Mouse (Mus musculus): ENCODE results near the gene Mdm2. TPM values are rescaled to one million over a fixed set of nuclear protein-coding genes. Genes with fewer than 3 reads are reported as not detected.
"Not testable (repeated sequence)": the region's sequence is repeated elsewhere in the genome, so short reads cannot be mapped to it uniquely, and the experiment has no call there.

Gene Mdm2
- polyA plus RNA-seq, 1 experiment, result 55.7 TPM

- 76% methylated on average over 13 of the region's 13 CpGs for WGBS
- no peak overlapping the region for H3K4me3 ChIP-seq (replicated peaks; ENCODE audit: control insufficient read depth, low read depth, low read length)
- TF ChIP-seq POLR2A (IDR thresholded peaks at IDR 0.05; ENCODE audit: borderline replicate concordance, control insufficient read depth, low read depth, low read length) (no peak), CTCF (IDR thresholded peaks at IDR 0.05; ENCODE audit: control insufficient read depth, insufficient read depth, low read length) (no peak)
- no peaks in the 10 kb centered on the region for H3K4me1 ChIP-seq (ENCODE audit: control insufficient read depth, insufficient read depth, low read length)
- no peak overlapping the region for H3K27ac ChIP-seq (ENCODE audit: control insufficient read depth, insufficient read depth, low read depth, low read length, poor library complexity)
Measured at GRCm38 (mm10) chr10:117738140-117738921, 27.8 kb upstream of the Mdm2 start.

- H3K27ac ChIP-seq (ENCODE audit: control insufficient read depth, insufficient read depth, low read depth, low read length, poor library complexity); H3K4me1 ChIP-seq (ENCODE audit: control insufficient read depth, insufficient read depth, low read length); H3K4me3 ChIP-seq (replicated peaks; ENCODE audit: control insufficient read depth, low read depth, low read length): not testable (repeated sequence)
- 89% methylated on average over 8 of the region's 8 CpGs for WGBS
Measured at GRCm38 (mm10) chr10:117737498-117737897, 26.9 kb upstream of the Mdm2 start.

- WGBS, result 78% methylated on average over 4 of the region's 4 CpGs
- Histone ChIP-seq H3K27ac (ENCODE audit: control insufficient read depth, insufficient read depth, low read depth, low read length, poor library complexity) (no peak overlapping the region), H3K4me3 (replicated peaks; ENCODE audit: control insufficient read depth, low read depth, low read length) (no peak overlapping the region), H3K4me1 (ENCODE audit: control insufficient read depth, insufficient read depth, low read length) (no peaks in the 10 kb centered on the region)
- TF ChIP-seq POLR2A (IDR thresholded peaks at IDR 0.05; ENCODE audit: borderline replicate concordance, control insufficient read depth, low read depth, low read length) (no peak), CTCF (IDR thresholded peaks at IDR 0.05; ENCODE audit: control insufficient read depth, insufficient read depth, low read length) (no peak)
Measured at GRCm38 (mm10) chr10:117737075-117737474, 26.5 kb upstream of the Mdm2 start.

- H3K27ac ChIP-seq (ENCODE audit: control insufficient read depth, insufficient read depth, low read depth, low read length, poor library complexity), result no peak overlapping the region
- WGBS, result 85% methylated on average over 5 of the region's 5 CpGs
- TF ChIP-seq POLR2A (IDR thresholded peaks at IDR 0.05; ENCODE audit: borderline replicate concordance, control insufficient read depth, low read depth, low read length) (no peak), CTCF (IDR thresholded peaks at IDR 0.05; ENCODE audit: control insufficient read depth, insufficient read depth, low read length) (no peak)
Measured at GRCm38 (mm10) chr10:117736573-117736972, 26.0 kb upstream of the Mdm2 start.

GRCm38 (mm10) chr10:117735396-117735795 lies 24.8 kb upstream of the Mdm2 start:
- H3K27ac ChIP-seq (ENCODE audit: control insufficient read depth, insufficient read depth, low read depth, low read length, poor library complexity); H3K4me3 ChIP-seq (replicated peaks; ENCODE audit: control insufficient read depth, low read depth, low read length); H3K4me1 ChIP-seq (ENCODE audit: control insufficient read depth, insufficient read depth, low read length): not testable (repeated sequence)
- 88% methylated on average over 12 of the region's 12 CpGs for WGBS

More at GRCm38 (mm10) chr10:117736573-117736972, 26.0 kb upstream of the Mdm2 start:
- no peak overlapping the region for H3K4me3 ChIP-seq (replicated peaks; ENCODE audit: control insufficient read depth, low read depth, low read length)
- H3K4me1 ChIP-seq (ENCODE audit: control insufficient read depth, insufficient read depth, low read length), result no peaks in the 10 kb centered on the region; the same call in 1 of the 2 replicates

GRCm38 (mm10) chr10:117734104-117734852 lies 23.7 kb upstream of the Mdm2 start:
- H3K4me1 ChIP-seq (ENCODE audit: control insufficient read depth, insufficient read depth, low read length); H3K27ac ChIP-seq (ENCODE audit: control insufficient read depth, insufficient read depth, low read depth, low read length, poor library complexity); H3K4me3 ChIP-seq (replicated peaks; ENCODE audit: control insufficient read depth, low read depth, low read length): not testable (repeated sequence)
- WGBS, result 71% methylated on average over 9 of the region's 10 CpGs

GRCm38 (mm10) chr10:117733626-117734025 lies 23.1 kb upstream of the Mdm2 start:
- not testable (repeated sequence) for H3K4me1 ChIP-seq (ENCODE audit: control insufficient read depth, insufficient read depth, low read length); H3K4me3 ChIP-seq (replicated peaks; ENCODE audit: control insufficient read depth, low read depth, low read length); H3K27ac ChIP-seq (ENCODE audit: control insufficient read depth, insufficient read depth, low read depth, low read length, poor library complexity)
- WGBS, result 70% methylated on average over 8 of the region's 8 CpGs

- TF ChIP-seq CTCF (IDR thresholded peaks at IDR 0.05; ENCODE audit: control insufficient read depth, insufficient read depth, low read length) (no peak), POLR2A (IDR thresholded peaks at IDR 0.05; ENCODE audit: borderline replicate concordance, control insufficient read depth, low read depth, low read length) (no peak)
Measured at GRCm38 (mm10) chr10:117732962-117733592, 22.5 kb upstream of the Mdm2 start.

More at GRCm38 (mm10) chr10:117732962-117733592, 22.5 kb upstream of the Mdm2 start:
- H3K27ac ChIP-seq (ENCODE audit: control insufficient read depth, insufficient read depth, low read depth, low read length, poor library complexity), result no peak overlapping the region
- 80% methylated on average over 14 of the region's 14 CpGs for WGBS
- H3K4me3 ChIP-seq (replicated peaks; ENCODE audit: control insufficient read depth, low read depth, low read length), result no peak overlapping the region
- no peaks in the 10 kb centered on the region; the same call in 1 of the 2 replicates for H3K4me1 ChIP-seq (ENCODE audit: control insufficient read depth, insufficient read depth, low read length)
